Mouse (Mus musculus) gastrocnemius, postnatal 4 days (tissue): ENCODE results near the gene Gm1043. TPM values are rescaled to one million over a fixed set of nuclear protein-coding genes. Genes with fewer than 3 reads are reported as not detected.

Experiments
- DNase-seq, 2 experiments: peaks; one replicate each; pipeline ENCODE4 v3.0.0; 2021 to 2022; ENCODE audit warnings: low spot score in 2 of 2, mixed read lengths in 2 of 2
- total RNA-seq, 2 experiments: library from RNA; stranded (reverse); gene quantifications; 2 replicates each; pipeline ENCODE4 v1.2.3; 2021

Gm1043 gene
- total RNA-seq, 2 experiments from 2014 or later, result not detected

- DNase-seq, result no peak
Measured at GRCm38 (mm10) chr5:37107611-37108010, 22.4 kb downstream of the Gm1043 start.

- DNase-seq, result peak in 1 of 2 experiments; percentile 25
Measured at GRCm38 (mm10) chr5:37109280-37109849, 24.2 kb downstream of the Gm1043 start.

- DNase-seq, result no peak
Measured at GRCm38 (mm10) chr5:37112389-37112788, 27.2 kb downstream of the Gm1043 start.

GRCm38 (mm10) chr5:37117126-37117525 is 32.0 kb downstream of the Gm1043 start:
- no peak for DNase-seq

- no peak for DNase-seq
Measured at GRCm38 (mm10) chr5:37118242-37118641, 33.1 kb downstream of the Gm1043 start.

GRCm38 (mm10) chr5:37121186-37121680 is 36.1 kb downstream of the Gm1043 start:
- no peak for DNase-seq

GRCm38 (mm10) chr5:37131841-37132240 is 46.7 kb downstream of the Gm1043 start:
- DNase-seq, result no peak

GRCm38 (mm10) chr5:37141745-37142144 is 56.6 kb downstream of the Gm1043 start:
- no peak for DNase-seq

GRCm38 (mm10) chr5:37147536-37147935 is 62.4 kb downstream of the Gm1043 start:
- peak in 1 of 2 experiments; percentile 17 for DNase-seq

GRCm38 (mm10) chr5:37150650-37151049 is 65.5 kb downstream of the Gm1043 start:
- DNase-seq, result no peak

- no peak for DNase-seq
Measured at GRCm38 (mm10) chr5:37154472-37154871, 69.3 kb downstream of the Gm1043 start.

- DNase-seq, result no peak
Measured at GRCm38 (mm10) chr5:37158408-37158807, 73.2 kb downstream of the Gm1043 start.

GRCm38 (mm10) chr5:37162871-37163781 is 78.0 kb downstream of the Gm1043 start:
- DNase-seq, result peak; percentile 31 to 43

- no peak for DNase-seq
Measured at GRCm38 (mm10) chr5:37176466-37176865, 91.3 kb downstream of the Gm1043 start.

- no peak for DNase-seq
Measured at GRCm38 (mm10) chr5:37177061-37177460, 91.9 kb downstream of the Gm1043 start.

GRCm38 (mm10) chr5:37178811-37179210 is 93.6 kb downstream of the Gm1043 start:
- DNase-seq, result no peak

GRCm38 (mm10) chr5:37179872-37180271 is 94.7 kb downstream of the Gm1043 start:
- no peak for DNase-seq

- DNase-seq, result no peak
Measured at GRCm38 (mm10) chr5:37180624-37181023, 95.5 kb downstream of the Gm1043 start.

GRCm38 (mm10) chr5:37184605-37185004 is 99.4 kb downstream of the Gm1043 start:
- no peak for DNase-seq

GRCm38 (mm10) chr5:37190378-37190777 is 105.2 kb downstream of the Gm1043 start:
- no peak for DNase-seq

- no peak for DNase-seq
Measured at GRCm38 (mm10) chr5:37196196-37196595, 111.0 kb downstream of the Gm1043 start.

- no peak for DNase-seq
Measured at GRCm38 (mm10) chr5:37196666-37197250, 111.6 kb downstream of the Gm1043 start.
